Mouse (Mus musculus): Measurements from ENCODE around the gene Mepe.

Mepe gene

GRCm38 (mm10) chr5:104325029-104325428 lies at the start of gene Mepe:
Mepe (plus strand) TSS chr5:104325329.
- no peak for DNase-seq (ENCODE audit: inconsistent age in 2 of 2, low spot score in 1 of 2)

GRCm38 (mm10) chr5:104294201-104294600 lies 30.9 kb upstream of the Mepe start:
- no peak for DNase-seq (ENCODE audit: inconsistent age in 2 of 2, low spot score in 1 of 2)

- DNase-seq (ENCODE audit: inconsistent age in 2 of 2, low spot score in 1 of 2) = no peak
Measured at GRCm38 (mm10) chr5:104298994-104299393, 26.1 kb upstream of the Mepe start, which contains the start of gene Ibsp. Ibsp (plus strand) TSS chr5:104299171.

GRCm38 (mm10) chr5:104314073-104314472 lies 11.1 kb upstream of the Mepe start:
- no peak for DNase-seq (ENCODE audit: inconsistent age in 2 of 2, low spot score in 1 of 2)

- no peak for DNase-seq (ENCODE audit: inconsistent age in 2 of 2, low spot score in 1 of 2)
Measured at GRCm38 (mm10) chr5:104326884-104327283, 1.8 kb downstream of the Mepe start.

GRCm38 (mm10) chr5:104327389-104327788 lies 2.3 kb downstream of the Mepe start:
- DNase-seq (ENCODE audit: inconsistent age in 2 of 2, low spot score in 1 of 2) = no peak

GRCm38 (mm10) chr5:104327876-104328275 lies 2.7 kb downstream of the Mepe start:
- no peak for DNase-seq (ENCODE audit: inconsistent age in 2 of 2, low spot score in 1 of 2)

- no peak for DNase-seq (ENCODE audit: inconsistent age in 2 of 2, low spot score in 1 of 2)
Measured at GRCm38 (mm10) chr5:104328317-104328850, 3.3 kb downstream of the Mepe start.

GRCm38 (mm10) chr5:104329381-104329780 lies 4.3 kb downstream of the Mepe start:
- DNase-seq (ENCODE audit: inconsistent age in 2 of 2, low spot score in 1 of 2) = no peak

GRCm38 (mm10) chr5:104330088-104330487 lies 5.0 kb downstream of the Mepe start:
- no peak for DNase-seq (ENCODE audit: inconsistent age in 2 of 2, low spot score in 1 of 2)

GRCm38 (mm10) chr5:104332296-104332695 lies 7.2 kb downstream of the Mepe start:
- no peak for DNase-seq (ENCODE audit: inconsistent age in 2 of 2, low spot score in 1 of 2)

- DNase-seq (ENCODE audit: inconsistent age in 2 of 2, low spot score in 1 of 2) = peak; percentile 54 to 88
Measured at GRCm38 (mm10) chr5:104333231-104333640, 8.1 kb downstream of the Mepe start.

- DNase-seq (ENCODE audit: inconsistent age in 2 of 2, low spot score in 1 of 2) = no peak
Measured at GRCm38 (mm10) chr5:104333643-104334042, 8.5 kb downstream of the Mepe start.

- no peak for DNase-seq (ENCODE audit: inconsistent age in 2 of 2, low spot score in 1 of 2)
Measured at GRCm38 (mm10) chr5:104334516-104334915, 9.4 kb downstream of the Mepe start.

GRCm38 (mm10) chr5:104335962-104336361 lies 10.8 kb downstream of the Mepe start:
- DNase-seq (ENCODE audit: inconsistent age in 2 of 2, low spot score in 1 of 2) = no peak

- DNase-seq (ENCODE audit: inconsistent age in 2 of 2, low spot score in 1 of 2) = no peak
Measured at GRCm38 (mm10) chr5:104337491-104337890, 12.4 kb downstream of the Mepe start.

GRCm38 (mm10) chr5:104339009-104339408 lies 13.9 kb downstream of the Mepe start:
- no peak for DNase-seq (ENCODE audit: inconsistent age in 2 of 2, low spot score in 1 of 2)

GRCm38 (mm10) chr5:104339706-104340512 lies 14.8 kb downstream of the Mepe start:
- peak; percentile 17 to 64 for DNase-seq (ENCODE audit: inconsistent age in 2 of 2, low spot score in 1 of 2)

- DNase-seq (ENCODE audit: inconsistent age in 2 of 2, low spot score in 1 of 2) = no peak
Measured at GRCm38 (mm10) chr5:104340513-104340829, 15.3 kb downstream of the Mepe start.

GRCm38 (mm10) chr5:104342881-104343280 lies 17.8 kb downstream of the Mepe start:
- DNase-seq (ENCODE audit: inconsistent age in 2 of 2, low spot score in 1 of 2) = peak; percentile 27 to 47

GRCm38 (mm10) chr5:104344526-104345240 lies 19.6 kb downstream of the Mepe start:
- DNase-seq (ENCODE audit: inconsistent age in 2 of 2, low spot score in 1 of 2) = peak; percentile 26 to 50

GRCm38 (mm10) chr5:104345241-104345630 lies 20.1 kb downstream of the Mepe start:
- no peak for DNase-seq (ENCODE audit: inconsistent age in 2 of 2, low spot score in 1 of 2)
